Comparison of ENCODE assay signal across 23 mouse cellular contexts in the genomic region with DNA sequence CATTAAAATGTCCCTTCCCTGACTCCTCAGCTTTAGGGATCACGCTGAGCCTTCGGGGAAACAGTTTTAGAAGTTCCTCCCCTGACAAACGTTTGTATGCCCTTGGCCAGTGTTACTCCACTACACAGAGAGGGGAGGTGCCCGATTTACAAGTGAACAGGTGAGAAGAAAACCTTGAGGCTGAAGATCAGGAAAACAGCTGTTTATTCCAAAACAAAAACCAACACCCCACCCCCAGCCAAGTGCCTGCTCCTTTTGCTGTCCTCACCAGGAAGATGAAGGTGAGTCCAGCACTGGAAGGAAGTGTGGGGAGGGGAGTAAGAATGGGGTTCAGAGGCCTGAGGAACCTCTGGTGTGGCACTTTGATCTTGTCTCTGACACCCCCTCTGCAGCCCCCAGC. TPM values are rescaled to one million over a fixed set of nuclear protein-coding genes. Genes with fewer than 3 reads are reported as not detected.
"Had no signal": no experiment of that assay in that cellular context is flagged by ENCODE, and none has a peak within 500 bp of the region (broad histone marks: within the 10 kb centered on the region; RNA-seq: fewer than 3 reads in every experiment).

No protein-coding gene starts in this region.

- H3K4me1 ChIP-seq: liver, embryonic 15.5 days; midbrain, embryonic 13.5 days; midbrain, embryonic 15.5 days; neural tube, embryonic 12.5 days had no signal

- H3K4me2 ChIP-seq: liver, embryonic 15.5 days; lung, embryonic 14.5 days; midbrain, embryonic 11.5 days; midbrain, embryonic 13.5 days; midbrain, embryonic 15.5 days; neural tube, embryonic 12.5 days had no signal

- H3K9me3 ChIP-seq: liver, embryonic 15.5 days; megakaryocyte, embryonic 14.5 days; midbrain, embryonic 13.5 days; midbrain, embryonic 15.5 days; neural tube, embryonic 12.5 days had no signal

- DNase-seq: liver, postnatal 0 days; lung, embryonic 14.5 days; lung, postnatal 14 days; lung, postnatal 36 days; right cerebral cortex, postnatal 14 days; thymus, adult 18-20 months; thymus, postnatal 25 days; thymus, postnatal 4 days had no signal

- H3K27ac ChIP-seq: liver, embryonic 15.5 days; macrophage; midbrain, embryonic 13.5 days; midbrain, embryonic 15.5 days; neural tube, embryonic 12.5 days had no signal

- H3K27me3 ChIP-seq: midbrain, embryonic 15.5 days had no signal

- H3K9ac ChIP-seq: liver, embryonic 15.5 days; liver, postnatal 0 days; lung, embryonic 14.5 days; midbrain, embryonic 13.5 days; midbrain, embryonic 15.5 days; neural tube, embryonic 12.5 days had no signal

- H3K36me3 ChIP-seq: liver, embryonic 15.5 days had no signal

- ATAC-seq: liver, postnatal 0 days; lung, postnatal 0 days; midbrain, embryonic 13.5 days; midbrain, embryonic 15.5 days had no signal

- H3K4me3 ChIP-seq: liver, embryonic 15.5 days; megakaryocyte, embryonic 14.5 days; midbrain, embryonic 13.5 days; midbrain, embryonic 15.5 days; neural tube, embryonic 12.5 days had no signal

RNA-seq across cellular contexts. Expression of a gene that starts 19.1 kb away (rescaled TPM):
- total RNA-seq: monocyte, adult 5-6 weeks; neutrophil, adult 5-6 weeks had no signal
- polyA plus RNA-seq: liver, embryonic 15.5 days; liver, postnatal 0 days; macrophage; thymus, postnatal 0 days had no signal

RNA-seq across cellular contexts. Expression of a gene that starts 42.6 kb away (rescaled TPM):
- total RNA-seq: megakaryocyte progenitor cell, adult 5-6 weeks; midbrain, postnatal 0 days; monocyte, adult 5-6 weeks; neutrophil, adult 5-6 weeks had no signal
- polyA plus RNA-seq: lung, embryonic 14.5 days; macrophage; midbrain, embryonic 11.5 days; midbrain, embryonic 13.5 days; midbrain, embryonic 15.5 days; neural tube, embryonic 12.5 days; spleen, adult 2 months; thymus, postnatal 0 days; urinary bladder, adult 2 months had no signal
